Mouse (Mus musculus): ENCODE data around the gene Arrdc2.

- no peak; the same call in 1 of the 2 replicates for TF ChIP-seq POLR2A (IDR thresholded peaks at IDR 0.05; ENCODE audit: low read depth, low read length)
- 0 out of 2 replicates have a peak, but pooled peaks have one; percentile 13 for TF ChIP-seq CTCF (IDR thresholded peaks at IDR 0.05; ENCODE audit: extremely low read depth, insufficient read length, insufficient replicate concordance, low read depth, low read length)
These were observed 26.0 kb upstream of the Arrdc2 start for GRCm38 (mm10) chr8:70865350-70866000.
